Mouse (Mus musculus) erythroblast, embryonic 14.5 days (primary cell): Measurements from ENCODE around the gene Dab1.

ENCODE experiments used
- GATA1 ChIP-seq: IDR thresholded peaks from 2 replicates; pipeline ENCODE4 v1.6.1; 2012; ENCODE audit warnings: low read length, inconsistent platforms, mixed read lengths
- TAL1 ChIP-seq: IDR thresholded peaks from 3 replicates; pipeline ENCODE4 v1.6.1; 2012; ENCODE audit warnings: low read length, inconsistent platforms, mixed read lengths

- TF ChIP-seq TAL1 (no peak), GATA1 (no peak)
Observed at GRCm38 (mm10) chr4:104071296-104071695, 452.1 kb downstream of the Dab1 start.
